Mouse (Mus musculus): ENCODE data around the gene Lrrc8a. TPM values are rescaled to one million over a fixed set of nuclear protein-coding genes. Genes with fewer than 3 reads are reported as not detected.

Gene Lrrc8a
- polyA plus RNA-seq, 1 experiment: 20.6 TPM

GRCm38 (mm10) chr2:30263811-30264210 is 26.3 kb downstream of the Lrrc8a start:
- Histone ChIP-seq H3K79me2 (ENCODE audit: control insufficient read depth, insufficient read depth) (peaks cover 48% of the 10 kb centered on the region), H3K36me3 (ENCODE audit: control insufficient read depth, insufficient read depth) (peaks cover 61% of the 10 kb centered on the region), H3K27me3 (ENCODE audit: control insufficient read depth, insufficient read depth, insufficient read length) (no peaks in the 10 kb centered on the region), H3K4me3 (ENCODE audit: insufficient read depth, poor library complexity, severe bottlenecking) (no peak overlapping the region), H3ac (ENCODE audit: control insufficient read depth, insufficient read length, low read depth) (no peak overlapping the region), H3K79me3 (ENCODE audit: low read depth) (peaks cover 30% of the 10 kb centered on the region)
- no peak for TF ChIP-seq MYOD1 (IDR thresholded peaks at IDR 0.05; ENCODE audit: control insufficient read depth, insufficient read length, low read depth)
- no peak for TF ChIP-seq CEBPB (IDR thresholded peaks at IDR 0.05; ENCODE audit: low read depth)
- TF ChIP-seq FOSL1 (IDR thresholded peaks at IDR 0.05; ENCODE audit: insufficient read depth, low read length, poor library complexity, severe bottlenecking): no peak
- no peak for TF ChIP-seq MAX (IDR thresholded peaks at IDR 0.05)
- no peak for TF ChIP-seq USF1 (IDR thresholded peaks at IDR 0.05; ENCODE audit: low read depth)
- no peak for TF ChIP-seq MYOG (IDR thresholded peaks at IDR 0.05; ENCODE audit: control insufficient read depth, extremely low read depth, insufficient read length)
- no peak for TF ChIP-seq CTCF (IDR thresholded peaks at IDR 0.05; ENCODE audit: control insufficient read depth, insufficient read depth, insufficient read length)

GRCm38 (mm10) chr2:30264671-30265519 is 27.4 kb downstream of the Lrrc8a start:
- peaks cover 19% of the 10 kb centered on the region for H3K79me3 ChIP-seq (ENCODE audit: low read depth)
- H3K4me3 ChIP-seq (ENCODE audit: insufficient read depth, poor library complexity, severe bottlenecking): no peak overlapping the region
- no peak overlapping the region for H3ac ChIP-seq (ENCODE audit: control insufficient read depth, insufficient read length, low read depth)
- peaks cover 54% of the 10 kb centered on the region for H3K36me3 ChIP-seq (ENCODE audit: control insufficient read depth, insufficient read depth)
- H3K27me3 ChIP-seq (ENCODE audit: control insufficient read depth, insufficient read depth, insufficient read length): no peaks in the 10 kb centered on the region
- TF ChIP-seq MYOD1 (IDR thresholded peaks at IDR 0.05; ENCODE audit: control insufficient read depth, insufficient read length, low read depth) (no peak), CEBPB (IDR thresholded peaks at IDR 0.05; ENCODE audit: low read depth) (no peak), MYOG (IDR thresholded peaks at IDR 0.05; ENCODE audit: control insufficient read depth, extremely low read depth, insufficient read length) (no peak), FOSL1 (IDR thresholded peaks at IDR 0.05; ENCODE audit: insufficient read depth, low read length, poor library complexity, severe bottlenecking) (no peak), USF1 (IDR thresholded peaks at IDR 0.05; ENCODE audit: low read depth) (no peak), MAX (IDR thresholded peaks at IDR 0.05) (no peak), CTCF (IDR thresholded peaks at IDR 0.05; ENCODE audit: control insufficient read depth, insufficient read depth, insufficient read length) (no peak)
- H3K79me2 ChIP-seq (ENCODE audit: control insufficient read depth, insufficient read depth): peaks cover 37% of the 10 kb centered on the region

- no peak within 1 kb of the TSS for H3ac ChIP-seq (ENCODE audit: control insufficient read depth, insufficient read length, low read depth)
- H3K36me3 ChIP-seq (ENCODE audit: control insufficient read depth, insufficient read depth): peaks cover 44% of the 10 kb centered on the region
- peaks cover 28% of the 10 kb centered on the region for H3K79me2 ChIP-seq (ENCODE audit: control insufficient read depth, insufficient read depth)
- no peak within 1 kb of the TSS for H3K4me3 ChIP-seq (ENCODE audit: insufficient read depth, poor library complexity, severe bottlenecking)
- H3K27me3 ChIP-seq (ENCODE audit: control insufficient read depth, insufficient read depth, insufficient read length): no peaks in the 10 kb centered on the region
- TF ChIP-seq USF1 (IDR thresholded peaks at IDR 0.05; ENCODE audit: low read depth) (no peak), FOSL1 (IDR thresholded peaks at IDR 0.05; ENCODE audit: insufficient read depth, low read length, poor library complexity, severe bottlenecking) (no peak), MAX (IDR thresholded peaks at IDR 0.05) (no peak), CTCF (IDR thresholded peaks at IDR 0.05; ENCODE audit: control insufficient read depth, insufficient read depth, insufficient read length) (no peak), MYOD1 (IDR thresholded peaks at IDR 0.05; ENCODE audit: control insufficient read depth, insufficient read length, low read depth) (no peak), MYOG (IDR thresholded peaks at IDR 0.05; ENCODE audit: control insufficient read depth, extremely low read depth, insufficient read length) (no peak), CEBPB (IDR thresholded peaks at IDR 0.05; ENCODE audit: low read depth) (no peak)
- H3K79me3 ChIP-seq (ENCODE audit: low read depth): peaks cover 10% of the 10 kb centered on the region
Measured at GRCm38 (mm10) chr2:30265767-30266253, 28.3 kb downstream of the Lrrc8a start, which contains the start of gene Phyhd1. TSS of gene Phyhd1 (plus strand) at chr2:30266203.

GRCm38 (mm10) chr2:30266392-30266941 is 29.0 kb downstream of the Lrrc8a start:
- H3ac ChIP-seq (ENCODE audit: control insufficient read depth, insufficient read length, low read depth): no peak overlapping the region
- peaks cover 38% of the 10 kb centered on the region for H3K36me3 ChIP-seq (ENCODE audit: control insufficient read depth, insufficient read depth)
- H3K79me2 ChIP-seq (ENCODE audit: control insufficient read depth, insufficient read depth): peaks cover 21% of the 10 kb centered on the region
- H3K4me3 ChIP-seq (ENCODE audit: insufficient read depth, poor library complexity, severe bottlenecking): no peak overlapping the region
- H3K79me3 ChIP-seq (ENCODE audit: low read depth): peaks cover 3% of the 10 kb centered on the region
- no peak for TF ChIP-seq CEBPB (IDR thresholded peaks at IDR 0.05; ENCODE audit: low read depth)
- no peak for TF ChIP-seq USF1 (IDR thresholded peaks at IDR 0.05; ENCODE audit: low read depth)
- TF ChIP-seq MYOG (IDR thresholded peaks at IDR 0.05; ENCODE audit: control insufficient read depth, extremely low read depth, insufficient read length): no peak
- TF ChIP-seq FOSL1 (IDR thresholded peaks at IDR 0.05; ENCODE audit: insufficient read depth, low read length, poor library complexity, severe bottlenecking): no peak
- no peak for TF ChIP-seq CTCF (IDR thresholded peaks at IDR 0.05; ENCODE audit: control insufficient read depth, insufficient read depth, insufficient read length)
- TF ChIP-seq MYOD1 (IDR thresholded peaks at IDR 0.05; ENCODE audit: control insufficient read depth, insufficient read length, low read depth): no peak
- no peak for TF ChIP-seq MAX (IDR thresholded peaks at IDR 0.05)
- no peaks in the 10 kb centered on the region for H3K27me3 ChIP-seq (ENCODE audit: control insufficient read depth, insufficient read depth, insufficient read length)

GRCm38 (mm10) chr2:30267466-30267865 is 30.0 kb downstream of the Lrrc8a start:
- Histone ChIP-seq H3K27me3 (ENCODE audit: control insufficient read depth, insufficient read depth, insufficient read length) (no peaks in the 10 kb centered on the region), H3K4me3 (ENCODE audit: insufficient read depth, poor library complexity, severe bottlenecking) (no peak overlapping the region), H3K79me3 (ENCODE audit: low read depth) (no peaks in the 10 kb centered on the region), H3ac (ENCODE audit: control insufficient read depth, insufficient read length, low read depth) (no peak overlapping the region), H3K79me2 (ENCODE audit: control insufficient read depth, insufficient read depth) (peaks cover 11% of the 10 kb centered on the region), H3K36me3 (ENCODE audit: control insufficient read depth, insufficient read depth) (peaks cover 28% of the 10 kb centered on the region)
- TF ChIP-seq CTCF (IDR thresholded peaks at IDR 0.05; ENCODE audit: control insufficient read depth, insufficient read depth, insufficient read length) (no peak), MYOG (IDR thresholded peaks at IDR 0.05; ENCODE audit: control insufficient read depth, extremely low read depth, insufficient read length) (no peak), USF1 (IDR thresholded peaks at IDR 0.05; ENCODE audit: low read depth) (no peak), MAX (IDR thresholded peaks at IDR 0.05) (no peak), FOSL1 (IDR thresholded peaks at IDR 0.05; ENCODE audit: insufficient read depth, low read length, poor library complexity, severe bottlenecking) (no peak), CEBPB (IDR thresholded peaks at IDR 0.05; ENCODE audit: low read depth) (no peak), MYOD1 (IDR thresholded peaks at IDR 0.05; ENCODE audit: control insufficient read depth, insufficient read length, low read depth) (no peak)

Measured in C2C12 (cell line).